Mouse (Mus musculus) C2C12 (cell line): ENCODE results near the gene Plac1. TPM values are rescaled to one million over a fixed set of nuclear protein-coding genes. Genes with fewer than 3 reads are reported as not detected.
A peak's percentile ranks its signal among the peaks of the same experiment; 100 is the strongest.
"Not testable (repeated sequence)": the region's sequence is repeated elsewhere in the genome, so short reads cannot be mapped to it uniquely, and the experiment has no call there.

Experiments
- H3K27me3 ChIP-seq: one replicate; pipeline ENCODE4 v1.6.1; 2011; ENCODE audit not compliant: control insufficient read depth, insufficient read depth, insufficient read length
- H3K36me3 ChIP-seq: one replicate; pipeline ENCODE4 v1.6.1; 2011; ENCODE audit not compliant: control insufficient read depth, insufficient read depth
- H3K4me3 ChIP-seq: one replicate; pipeline ENCODE4 v1.5.1; 2011; ENCODE audit warnings: mild to moderate bottlenecking, control low read depth; ENCODE audit not compliant: poor library complexity, insufficient read depth, severe bottlenecking
- H3K79me2 ChIP-seq: one replicate; pipeline ENCODE4 v1.6.1; 2011; ENCODE audit not compliant: control insufficient read depth, insufficient read depth
- H3K79me3 ChIP-seq: one replicate; pipeline ENCODE4 v1.6.1; 2011; ENCODE audit warnings: low read depth, control low read depth
- H3ac ChIP-seq: one replicate; pipeline ENCODE3; 2011; ENCODE audit warnings: low read depth; ENCODE audit not compliant: control insufficient read depth, insufficient read length
- CEBPB ChIP-seq: IDR thresholded peaks from one replicate; pipeline ENCODE4 v1.6.1; 2011; ENCODE audit warnings: low read depth, mild to moderate bottlenecking, control low read depth, moderate library complexity
- CTCF ChIP-seq: IDR thresholded peaks from one replicate; pipeline ENCODE4 v1.5.1; 2011; ENCODE audit not compliant: control insufficient read depth, insufficient read depth, insufficient read length
- FOSL1 ChIP-seq: IDR thresholded peaks from one replicate; pipeline ENCODE4 v1.8.0; 2011; ENCODE audit warnings: mild to moderate bottlenecking, low read length; ENCODE audit not compliant: poor library complexity, insufficient read depth, severe bottlenecking
- MAX ChIP-seq: IDR thresholded peaks from one replicate; pipeline ENCODE4 v1.6.1; 2011; ENCODE audit warnings: mild to moderate bottlenecking, control low read depth
- MYOD1 ChIP-seq: IDR thresholded peaks from one replicate; pipeline ENCODE4 v1.6.1; 2011; ENCODE audit warnings: low read depth; ENCODE audit not compliant: control insufficient read depth, insufficient read length
- MYOG ChIP-seq: IDR thresholded peaks from one replicate; pipeline ENCODE4 v1.6.1; 2011; ENCODE audit not compliant: control insufficient read depth, insufficient read length; ENCODE audit errors: extremely low read depth
- USF1 ChIP-seq: IDR thresholded peaks from one replicate; pipeline ENCODE4 v1.6.1; 2011; ENCODE audit warnings: low read depth, mild to moderate bottlenecking, control low read depth, moderate library complexity
- long read RNA-seq, 2 experiments: library from polyadenylated mRNA; unstranded; transcript quantifications; one replicate each; pipeline ENCODE4 v2.0.0; 2019 to 2020
- polyA plus RNA-seq: library from polyadenylated mRNA; unstranded; fragments of >200 nt; fragmentation: generic; extraction: Trizol; gene quantifications from one replicate; pipeline ENCODE4 v1.2.1, GENCODE M21; 2012; ENCODE audit warnings: missing spikeins

Plac1 gene
- polyA plus RNA-seq: 0.48 TPM
- long read RNA-seq, experiment 1, partial matches to known transcripts: 0 of 1 reads
- long read RNA-seq, experiment 1, other reads (novel, unspliced or antisense): 0 of 1 reads
- long read RNA-seq, experiment 2: 0 reads

GRCm38 (mm10) chrX:53240011-53240410 is at the start of gene Plac1:
Plac1 (minus strand) TSS chrX:53240111.
- Histone ChIP-seq H3K79me3 (no peaks in the 10 kb centered on the region), H3K27me3 (no peaks in the 10 kb centered on the region), H3K79me2 (no peaks in the 10 kb centered on the region), H3K36me3 (no peaks in the 10 kb centered on the region), H3K4me3 (no peak within 1 kb of the TSS), H3ac (no peak within 1 kb of the TSS)
- TF ChIP-seq CEBPB (no peak), FOSL1 (no peak), MAX (no peak)

- Histone ChIP-seq H3K36me3 (no peaks in the 10 kb centered on the region), H3K4me3 (no peak overlapping the region), H3K79me2 (no peaks in the 10 kb centered on the region), H3ac (no peak overlapping the region), H3K79me3 (no peaks in the 10 kb centered on the region), H3K27me3 (no peaks in the 10 kb centered on the region)
- TF ChIP-seq USF1: no peak
- no peak for TF ChIP-seq MAX
- no peak for TF ChIP-seq CTCF
- TF ChIP-seq CEBPB: no peak
- TF ChIP-seq MYOD1: no peak
- no peak for TF ChIP-seq MYOG
- TF ChIP-seq FOSL1: no peak
These were observed 48.0 kb upstream of the Plac1 start for GRCm38 (mm10) chrX:53287924-53288323.

DNA sequence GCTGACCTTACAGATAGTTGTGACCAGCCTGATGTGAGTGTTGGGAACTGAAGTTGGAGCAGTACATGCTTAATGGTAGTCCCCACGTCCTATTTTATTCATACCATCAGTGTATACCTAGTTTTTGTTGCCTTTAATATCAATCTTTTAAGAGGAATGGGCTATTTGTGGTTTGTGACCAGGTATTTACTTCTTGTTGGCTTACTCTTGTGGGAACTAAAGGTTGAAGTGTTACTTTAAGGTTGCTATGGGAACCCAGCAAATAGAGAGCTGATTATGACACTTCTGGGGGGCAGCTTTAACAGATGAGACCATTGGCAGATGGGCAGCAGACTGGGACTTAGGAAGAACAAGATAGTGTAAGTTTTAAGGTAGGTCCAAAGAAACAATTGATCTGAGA is 33.2 kb upstream of the Plac1 start, which contains the start of gene Fam122c:
TSS of gene Fam122c (plus strand) at position 301 of the 400 bp plus-strand sequence.
- H3ac ChIP-seq: no peak within 1 kb of the TSS
- TF ChIP-seq FOSL1 (no peak), USF1 (no peak), MYOD1 (no peak), MAX (no peak), CTCF (no peak), MYOG (no peak), CEBPB (no peak)
- H3K27me3 ChIP-seq: no peaks in the 10 kb centered on the region
- no peaks in the 10 kb centered on the region for H3K36me3 ChIP-seq
- no peaks in the 10 kb centered on the region for H3K79me3 ChIP-seq
- no peak within 1 kb of the TSS for H3K4me3 ChIP-seq
- no peaks in the 10 kb centered on the region for H3K79me2 ChIP-seq

DNA sequence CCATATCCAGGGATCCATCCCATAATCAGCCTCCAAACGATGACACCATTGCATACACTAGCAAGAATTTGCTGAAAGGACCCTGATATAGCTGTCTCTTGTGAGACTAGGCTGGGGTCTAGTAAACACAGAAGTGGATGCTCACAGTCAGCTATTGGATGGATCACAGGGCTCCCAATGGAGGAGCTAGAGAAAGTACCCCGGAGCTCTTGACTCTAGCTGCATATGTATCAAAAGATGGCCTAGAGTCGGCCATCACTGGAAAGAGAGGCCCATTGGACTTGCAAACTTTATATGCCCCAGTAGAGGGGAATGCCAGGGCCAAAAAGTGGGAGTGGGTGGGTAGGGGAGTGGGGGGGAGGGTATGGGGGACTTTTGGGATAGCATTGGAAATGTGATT is 31.7 kb upstream of the Plac1 start:
- not testable (repeated sequence) for H3K27me3 ChIP-seq, H3K4me3 ChIP-seq, H3ac ChIP-seq, H3K79me3 ChIP-seq, H3K79me2 ChIP-seq, H3K36me3 ChIP-seq

GRCm38 (mm10) chrX:53270063-53270432 is 30.1 kb upstream of the Plac1 start:
- Histone ChIP-seq H3K4me3 (no peak overlapping the region), H3K27me3 (no peaks in the 10 kb centered on the region), H3ac (no peak overlapping the region), H3K79me3 (no peaks in the 10 kb centered on the region), H3K79me2 (no peaks in the 10 kb centered on the region), H3K36me3 (no peaks in the 10 kb centered on the region)
- TF ChIP-seq CEBPB (no peak), MAX (no peak), MYOG (no peak), MYOD1 (no peak), FOSL1 (no peak), USF1 (no peak), CTCF (no peak)

GRCm38 (mm10) chrX:53269289-53270062 is 29.6 kb upstream of the Plac1 start, which contains the start of gene Fam122b:
Fam122b (minus strand) TSS chrX:53269805.
- TF ChIP-seq MAX (no peak), FOSL1 (no peak), CTCF (no peak), MYOD1 (no peak), CEBPB (no peak)

More at GRCm38 (mm10) chrX:53269289-53270062, 29.6 kb upstream of the Plac1 start, which contains the start of gene Fam122b:
- H3K4me3 ChIP-seq: peak within 1 kb of the TSS; percentile 38
- H3K79me2 ChIP-seq: no peaks in the 10 kb centered on the region
- no peaks in the 10 kb centered on the region for H3K79me3 ChIP-seq
- no peaks in the 10 kb centered on the region for H3K36me3 ChIP-seq
- peak within 1 kb of the TSS; percentile 82 for H3ac ChIP-seq
- H3K27me3 ChIP-seq: no peaks in the 10 kb centered on the region
